Mouse (Mus musculus) kidney, embryonic 14.5 days (tissue): ENCODE data around the gene Gm28053. TPM values are rescaled to one million over a fixed set of nuclear protein-coding genes. Genes with fewer than 3 reads are reported as not detected.
A peak's percentile ranks its signal among the peaks of the same experiment; 100 is the strongest.

ENCODE experiments used
- ATAC-seq: fragments of 200-750 bp; cut with Nextera tagmentation; 2 replicates; pipeline ENCODE4 v1.8.0; 2017; ENCODE audit warnings: moderate number of reproducible peaks, mild to moderate bottlenecking, moderate TSS enrichment, moderate library complexity; ENCODE audit not compliant: low FRiP score, low TSS enrichment
- H3K27ac ChIP-seq: fragments of 300-500 bp; sonication (generic); 2 replicates; pipeline ENCODE4 v1.5.1; 2014; ENCODE audit warnings: low read depth, mild to moderate bottlenecking, low read length, moderate library complexity, mixed read lengths
- H3K27me3 ChIP-seq: fragments of 300-500 bp; sonication (generic); 2 replicates; pipeline ENCODE4 v1.6.1; 2014; ENCODE audit warnings: mild to moderate bottlenecking, low read length; ENCODE audit not compliant: control insufficient read depth, insufficient read depth
- H3K36me3 ChIP-seq: fragments of 300-500 bp; sonication (generic); 2 replicates; pipeline ENCODE4 v1.6.1; 2014; ENCODE audit warnings: low read length, mixed read lengths; ENCODE audit not compliant: control insufficient read depth, insufficient read depth
- H3K4me1 ChIP-seq: fragments of 300-500 bp; sonication (generic); 2 replicates; pipeline ENCODE4 v1.6.1; 2014; ENCODE audit warnings: low read length, mixed read lengths; ENCODE audit not compliant: control insufficient read depth, insufficient read depth
- H3K4me2 ChIP-seq: fragments of 300-500 bp; sonication (generic); replicated peaks from 2 replicates; pipeline ENCODE4 v1.6.1; 2014; ENCODE audit warnings: low read depth, mild to moderate bottlenecking, low read length
- H3K4me3 ChIP-seq: fragments of 300-500 bp; sonication (generic); 2 replicates; pipeline ENCODE4 v1.5.1; 2014; ENCODE audit warnings: mild to moderate bottlenecking, low read length
- H3K9ac ChIP-seq: fragments of 300-500 bp; sonication (generic); 2 replicates; pipeline ENCODE4 v1.6.1; 2014; ENCODE audit warnings: low read depth, mild to moderate bottlenecking, low read length, moderate library complexity
- H3K9me3 ChIP-seq: fragments of 300-500 bp; sonication (generic); 2 replicates; pipeline ENCODE4 v1.6.1; 2016; ENCODE audit warnings: low read length; ENCODE audit not compliant: control insufficient read depth
- WGBS: fragments of 180-500 bp; shearing (Covaris S2); extraction: QIAGEN DNeasy Blood & Tissue Kit; methylation state at CpG from one replicate; pipeline ENCODE4 v1.1.7; 2014; 5-methylcytosine and 5-hydroxymethylcytosine counted together
- polyA plus RNA-seq: library from polyadenylated mRNA; unstranded; fragments of >200 nt; fragmentation: Nextera tagmentation; extraction: Ambion mirVana; gene quantifications from 2 replicates; pipeline ENCODE4 v1.2.1, GENCODE M21; 2014

Gm28053 gene
- polyA plus RNA-seq, 1 experiment from 2014 or later = 4.8 TPM

DNA sequence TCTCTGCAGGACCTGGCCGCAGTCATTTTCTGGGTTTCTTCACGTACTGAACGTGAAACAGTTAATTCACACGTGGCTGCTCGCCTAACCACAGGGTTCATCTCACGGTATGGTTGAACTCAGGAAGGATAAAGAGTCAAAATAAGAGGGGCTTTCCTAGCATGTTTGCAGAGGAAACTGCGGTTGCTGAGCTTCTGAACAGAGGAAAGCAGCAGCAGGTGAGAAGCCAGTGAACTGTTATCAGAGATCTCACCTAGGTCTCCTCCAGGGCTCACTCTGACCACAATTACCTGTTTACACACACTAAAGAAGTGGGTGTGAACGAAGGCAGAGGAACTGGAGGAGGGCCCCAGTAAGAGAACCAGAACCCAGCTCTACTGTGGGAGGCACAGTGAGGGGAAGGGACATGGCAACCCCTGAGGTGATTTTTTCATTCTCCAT lies 14.5 kb downstream of the Gm28053 start:
- H3K4me3 ChIP-seq = no peak overlapping the region
- WGBS = 49% methylated on average over 8 of the region's 8 CpGs
- H3K9ac ChIP-seq = no peak overlapping the region
- no peak for ATAC-seq
- H3K4me1 ChIP-seq = no peaks in the 10 kb centered on the region
- no peaks in the 10 kb centered on the region for H3K36me3 ChIP-seq
- no peaks in the 10 kb centered on the region for H3K27me3 ChIP-seq
- no peaks in the 10 kb centered on the region for H3K9me3 ChIP-seq
- H3K27ac ChIP-seq = no peak overlapping the region
- H3K4me2 ChIP-seq = no peak overlapping the region

GRCm38 (mm10) chr6:48733660-48734059 lies 15.3 kb downstream of the Gm28053 start:
- Histone ChIP-seq H3K9me3 (no peaks in the 10 kb centered on the region), H3K27ac (no peak overlapping the region), H3K4me1 (no peaks in the 10 kb centered on the region), H3K4me2 (no peak overlapping the region), H3K4me3 (no peak overlapping the region), H3K9ac (no peak overlapping the region), H3K27me3 (no peaks in the 10 kb centered on the region), H3K36me3 (no peaks in the 10 kb centered on the region)
- no peak for ATAC-seq
- WGBS = 84% methylated on average over 1 of the region's 1 CpGs

DNA sequence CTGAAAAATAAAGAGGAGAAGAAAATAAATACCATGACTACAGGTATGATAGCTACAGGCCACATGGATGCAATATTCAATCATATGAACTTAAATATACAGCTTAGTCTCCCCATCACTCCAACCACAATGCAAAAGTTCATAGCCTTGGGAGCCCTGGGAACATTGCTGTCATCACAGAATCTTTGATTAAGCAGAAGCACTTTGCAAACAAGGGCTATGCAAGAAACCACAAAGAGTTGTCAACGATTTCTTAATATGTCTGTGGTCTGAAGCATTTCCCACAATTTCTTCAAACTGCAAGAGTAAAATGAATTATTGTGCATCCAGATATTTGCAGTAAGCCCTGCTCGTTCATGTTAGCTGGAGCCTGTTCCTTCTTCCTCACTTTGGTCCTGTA lies 18.6 kb downstream of the Gm28053 start:
- no peak overlapping the region for H3K27ac ChIP-seq
- WGBS = 80% methylated on average over 2 of the region's 2 CpGs
- no peak overlapping the region for H3K4me2 ChIP-seq
- H3K9me3 ChIP-seq = no peaks in the 10 kb centered on the region
- H3K4me3 ChIP-seq = no peak overlapping the region
- ATAC-seq = no peak
- H3K9ac ChIP-seq = no peak overlapping the region
- no peaks in the 10 kb centered on the region for H3K36me3 ChIP-seq
- H3K27me3 ChIP-seq = peaks cover 1% of the 10 kb centered on the region; the same call in 1 of the 2 replicates
- no peaks in the 10 kb centered on the region; the same call in 1 of the 2 replicates for H3K4me1 ChIP-seq

GRCm38 (mm10) chr6:48737688-48738087 lies 19.3 kb downstream of the Gm28053 start:
- Histone ChIP-seq H3K4me2 (no peak overlapping the region), H3K9ac (no peak overlapping the region), H3K9me3 (no peaks in the 10 kb centered on the region), H3K4me1 (peaks cover 5% of the 10 kb centered on the region; the same call in 1 of the 2 replicates), H3K4me3 (no peak overlapping the region), H3K27me3 (peaks cover 7% of the 10 kb centered on the region), H3K36me3 (no peaks in the 10 kb centered on the region), H3K27ac (no peak overlapping the region)
- ATAC-seq = no peak
- WGBS = 92% methylated on average over 5 of the region's 5 CpGs

DNA sequence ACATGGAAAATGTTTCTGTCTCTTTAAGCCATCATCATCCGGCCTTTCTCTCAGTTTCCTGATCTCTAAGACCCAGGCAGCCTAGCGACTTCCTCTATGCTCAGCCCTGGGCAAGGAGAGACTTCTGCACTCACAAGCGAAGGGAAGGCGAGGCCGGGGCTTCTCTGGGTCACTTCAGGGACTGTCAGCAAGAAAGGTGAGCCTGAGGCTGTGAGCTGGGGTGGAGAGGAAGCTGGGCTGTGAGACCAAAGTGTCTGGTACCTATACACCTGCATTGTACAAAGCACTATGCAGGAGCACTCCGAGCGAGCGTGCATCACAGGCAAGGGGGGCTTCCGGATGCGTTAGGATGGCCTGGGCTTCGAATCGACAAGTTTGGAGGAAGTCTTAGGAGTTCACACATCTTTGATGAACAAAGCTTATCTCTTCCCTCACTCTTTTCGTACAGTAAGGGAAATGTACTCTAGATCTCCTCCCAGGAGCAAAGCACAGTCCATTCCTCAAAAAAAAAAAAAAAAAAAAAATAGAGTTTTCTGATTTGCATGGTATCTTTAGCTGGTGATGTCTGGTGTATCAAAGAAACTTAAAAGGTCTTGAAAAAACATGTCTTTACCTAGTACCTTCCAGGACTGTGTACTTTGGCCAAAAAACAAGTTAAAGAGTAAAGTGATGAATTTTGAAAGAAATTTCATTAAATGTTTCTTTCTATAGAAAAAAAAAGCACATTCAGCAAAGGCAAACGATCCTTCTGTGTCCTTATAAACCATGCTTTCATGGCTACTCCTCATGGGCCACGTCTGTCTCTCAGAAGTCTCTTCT lies 20.8 kb downstream of the Gm28053 start, which contains the start of gene Gimap1:
Gene Gimap1, plus strand, starts transcription at position 94 of the 819 bp plus-strand sequence.
- Histone ChIP-seq H3K4me1 (peaks cover 5% of the 10 kb centered on the region; the same call in 1 of the 2 replicates), H3K9ac (peak within 1 kb of the TSS; percentile 34; the same call in 1 of the 2 replicates), H3K4me3 (peak within 1 kb of the TSS; percentile 17; the same call in 1 of the 2 replicates), H3K9me3 (no peaks in the 10 kb centered on the region), H3K36me3 (no peaks in the 10 kb centered on the region), H3K27me3 (peaks cover 14% of the 10 kb centered on the region), H3K4me2 (peak within 1 kb of the TSS; percentile 19; the same call in 1 of the 2 replicates), H3K27ac (peak within 1 kb of the TSS; percentile 59; the same call in 1 of the 2 replicates)
- ATAC-seq = no peak
- WGBS = 70% methylated on average over 15 of the region's 15 CpGs

GRCm38 (mm10) chr6:48739780-48740055 lies 21.3 kb downstream of the Gm28053 start:
- 92% methylated on average over 3 of the region's 3 CpGs for WGBS
- no peaks in the 10 kb centered on the region for H3K9me3 ChIP-seq
- no peak overlapping the region for H3K27ac ChIP-seq
- no peaks in the 10 kb centered on the region for H3K36me3 ChIP-seq
- H3K4me3 ChIP-seq = 0 out of 2 replicates have a peak overlapping the region, but pooled peaks have one; percentile 2
- no peak for ATAC-seq
- H3K4me1 ChIP-seq = peaks cover 5% of the 10 kb centered on the region; the same call in 1 of the 2 replicates
- peak overlapping the region; percentile 19; the same call in 1 of the 2 replicates for H3K4me2 ChIP-seq
- H3K9ac ChIP-seq = no peak overlapping the region
- peaks cover 14% of the 10 kb centered on the region for H3K27me3 ChIP-seq

DNA sequence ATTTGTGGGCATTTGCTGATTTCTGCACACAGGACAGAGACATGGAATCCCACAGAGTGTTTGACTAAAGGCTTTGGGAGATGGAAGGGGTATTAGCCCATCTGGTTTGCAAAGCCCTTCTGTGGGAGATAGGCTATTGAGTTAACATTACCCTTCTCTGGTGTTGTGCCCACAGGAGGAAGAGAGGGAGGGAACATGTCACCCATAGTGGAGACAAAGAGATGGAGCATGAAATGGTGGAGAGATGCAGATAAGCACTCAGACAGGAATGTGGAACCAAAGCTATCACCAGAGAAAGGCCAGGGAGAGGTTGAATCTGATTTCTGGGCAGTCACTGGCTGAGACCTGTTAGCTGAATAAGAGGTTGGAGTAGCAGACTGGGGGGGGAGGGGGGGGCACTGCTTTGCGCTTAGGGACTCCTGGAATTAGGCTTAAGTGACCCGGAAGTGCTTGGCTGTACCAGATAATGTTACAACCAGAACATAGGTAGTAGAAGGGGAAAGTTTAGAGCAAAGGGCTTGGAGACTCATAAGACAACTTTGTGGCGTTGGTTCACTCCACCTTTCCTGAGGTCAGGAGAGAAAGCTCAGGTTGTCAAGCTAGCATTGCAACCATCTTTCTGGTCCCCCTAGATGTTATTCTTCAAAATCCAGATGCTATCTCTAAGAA lies 22.2 kb downstream of the Gm28053 start:
- Histone ChIP-seq H3K27ac (peak overlapping the region; percentile 24; the same call in 1 of the 2 replicates), H3K4me3 (no peak overlapping the region), H3K36me3 (no peaks in the 10 kb centered on the region), H3K4me1 (peaks cover 5% of the 10 kb centered on the region; the same call in 1 of the 2 replicates), H3K27me3 (peaks cover 14% of the 10 kb centered on the region), H3K9me3 (no peaks in the 10 kb centered on the region), H3K9ac (peak overlapping the region; percentile 23; the same call in 1 of the 2 replicates), H3K4me2 (peak overlapping the region; percentile 19; the same call in 1 of the 2 replicates)
- WGBS = 74% methylated on average over 3 of the region's 3 CpGs
- ATAC-seq = no peak

GRCm38 (mm10) chr6:48741273-48741672 lies 22.9 kb downstream of the Gm28053 start:
- 0 out of 2 replicates have a peak, but pooled peaks have one; percentile 22 for ATAC-seq
- H3K9me3 ChIP-seq = no peaks in the 10 kb centered on the region
- peaks cover 5% of the 10 kb centered on the region; the same call in 1 of the 2 replicates for H3K4me1 ChIP-seq
- H3K27ac ChIP-seq = no peak overlapping the region
- H3K36me3 ChIP-seq = no peaks in the 10 kb centered on the region
- 29% methylated on average over 3 of the region's 3 CpGs for WGBS
- peaks cover 14% of the 10 kb centered on the region for H3K27me3 ChIP-seq
- H3K9ac ChIP-seq = no peak overlapping the region
- peak overlapping the region; percentile 3; the same call in 1 of the 2 replicates for H3K4me2 ChIP-seq
- H3K4me3 ChIP-seq = no peak overlapping the region
